Mouse (Mus musculus): ENCODE measurements around the gene Smarcc1.

The Smarcc1 gene

GRCm38 (mm10) chr9:110230395-110231071 lies 113.0 kb downstream of the Smarcc1 start:
- DNase-seq (ENCODE audit: low read depth, low spot score): peak; percentile 70

GRCm38 (mm10) chr9:110234962-110235361 lies 117.5 kb downstream of the Smarcc1 start:
- no peak for DNase-seq (ENCODE audit: low read depth, low spot score)

- DNase-seq (ENCODE audit: low read depth, low spot score): no peak
These were observed 125.8 kb downstream of the Smarcc1 start, which contains the start of gene Cspg5 for GRCm38 (mm10) chr9:110243221-110243833. Gene Cspg5 (plus strand): TSS chr9:110243783.

- DNase-seq (ENCODE audit: low read depth, low spot score): peak; percentile 63
These were observed 127.0 kb downstream of the Smarcc1 start for GRCm38 (mm10) chr9:110244567-110244888.

DNA sequence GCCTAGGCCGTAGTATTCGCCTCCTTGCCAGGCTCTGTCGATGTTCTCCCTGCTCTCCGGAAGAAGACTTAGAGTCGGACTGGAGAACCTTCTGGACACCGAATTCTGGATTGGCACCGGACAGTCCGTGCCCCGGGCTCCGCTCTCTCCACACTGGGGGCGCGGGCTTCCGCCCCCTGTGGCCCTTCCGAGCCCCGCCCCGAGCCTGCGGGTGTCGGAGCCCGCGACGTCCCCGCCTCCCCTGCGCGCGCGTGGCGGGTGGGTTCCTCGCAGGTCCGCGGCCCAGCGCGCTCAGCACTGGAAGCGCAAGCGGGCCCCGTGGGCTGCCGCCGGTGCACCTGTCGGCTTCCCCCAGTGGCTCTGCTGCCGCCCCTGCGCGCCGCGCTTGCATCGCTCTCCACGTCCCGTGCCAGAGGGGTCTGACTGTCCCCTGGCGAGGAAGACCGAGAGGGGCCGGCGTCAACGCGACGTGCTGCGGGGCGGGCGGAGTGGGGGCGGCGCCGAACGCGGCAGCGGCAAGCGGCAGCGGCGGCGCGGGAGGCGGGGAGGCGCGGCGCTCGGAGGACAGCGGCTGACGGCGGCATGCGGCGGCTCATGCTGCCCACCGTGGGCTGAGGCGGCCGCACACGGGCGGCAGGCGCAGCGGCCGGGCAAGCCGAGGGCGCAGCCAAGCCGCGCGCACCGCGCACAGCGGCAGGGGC lies 127.5 kb downstream of the Smarcc1 start:
- peak; percentile 50 for DNase-seq (ENCODE audit: low read depth, low spot score)

- DNase-seq (ENCODE audit: low read depth, low spot score): peak; percentile 92
These were observed 128.2 kb downstream of the Smarcc1 start for GRCm38 (mm10) chr9:110245590-110246320.

GRCm38 (mm10) chr9:110246321-110246640 lies 128.8 kb downstream of the Smarcc1 start:
- DNase-seq (ENCODE audit: low read depth, low spot score): no peak

DNA sequence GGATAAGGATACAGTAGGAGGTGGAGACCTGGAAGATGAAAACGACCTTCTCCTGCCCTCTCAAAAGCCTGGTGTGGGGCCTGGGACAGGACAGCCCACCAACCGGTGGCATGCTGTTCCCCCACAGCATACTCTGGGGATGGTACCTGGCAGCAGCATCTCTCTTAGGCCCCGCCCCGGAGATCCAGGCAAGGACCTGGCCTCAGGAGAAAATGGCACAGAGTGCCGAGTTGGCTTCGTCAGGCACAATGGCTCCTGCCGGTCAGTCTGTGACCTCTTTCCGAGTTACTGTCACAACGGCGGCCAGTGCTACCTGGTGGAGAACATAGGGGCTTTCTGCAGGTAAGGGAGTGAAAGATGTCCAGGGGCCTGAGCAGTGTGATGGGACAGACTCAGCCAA lies 129.5 kb downstream of the Smarcc1 start:
- DNase-seq (ENCODE audit: low read depth, low spot score): no peak

DNA sequence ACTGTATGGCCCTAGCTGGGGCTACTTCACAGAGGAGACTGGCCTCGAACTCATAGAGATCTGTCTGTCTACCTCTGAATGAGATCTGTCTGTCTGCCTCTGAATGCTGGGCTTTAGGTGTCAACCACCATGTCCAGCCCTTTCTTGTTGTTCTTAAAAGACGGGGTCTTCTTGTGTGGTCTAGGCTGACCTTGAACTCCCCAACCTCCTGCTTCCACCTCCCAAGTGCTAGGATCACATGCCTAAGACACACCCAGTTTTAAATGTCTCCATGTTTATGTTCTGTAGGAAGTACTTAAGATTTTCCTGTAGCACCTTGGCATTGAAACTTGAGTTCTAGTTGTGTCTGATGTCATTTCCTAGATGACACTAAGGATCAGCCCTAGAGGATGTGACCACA lies 131.4 kb downstream of the Smarcc1 start:
- DNase-seq (ENCODE audit: low read depth, low spot score): peak; percentile 89

DNA sequence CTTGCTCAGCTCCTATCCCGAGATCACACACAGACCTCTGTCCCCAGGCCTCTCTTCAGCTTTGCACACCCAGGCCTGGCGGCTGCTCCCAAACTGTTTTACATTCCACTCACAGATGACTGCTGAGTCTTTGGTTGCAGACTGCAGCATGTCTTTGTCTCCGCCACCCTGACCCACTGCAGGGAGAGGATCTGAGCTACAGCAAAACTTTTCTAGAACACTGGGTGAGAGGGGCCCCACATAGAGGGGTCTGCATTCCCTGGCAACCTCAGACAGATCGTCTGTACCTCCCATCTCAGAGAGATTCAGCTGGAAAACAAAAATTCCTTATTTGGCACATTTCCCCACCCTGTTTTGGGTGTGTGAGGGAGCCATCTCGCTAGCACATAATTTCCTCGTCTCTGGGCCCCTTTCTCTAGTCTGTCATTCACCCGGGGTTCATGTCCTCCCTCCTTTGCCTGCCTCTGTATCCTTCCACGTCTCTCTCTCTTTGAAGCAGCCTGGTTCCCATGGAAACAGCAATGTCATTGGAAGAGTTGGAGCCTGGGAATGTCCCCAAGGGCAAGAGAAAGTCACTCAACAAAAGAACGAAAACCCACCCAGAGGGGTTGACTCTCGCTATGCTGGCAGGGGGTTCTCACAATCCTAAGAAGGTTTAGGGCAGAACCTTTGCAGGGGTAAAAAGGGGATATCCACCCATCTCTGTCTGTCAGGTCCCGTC lies 132.5 kb downstream of the Smarcc1 start:
- DNase-seq (ENCODE audit: low read depth, low spot score): peak; percentile 98

- no peak for DNase-seq (ENCODE audit: low read depth, low spot score)
These were observed 133.3 kb downstream of the Smarcc1 start for GRCm38 (mm10) chr9:110250776-110251175.

GRCm38 (mm10) chr9:110255407-110256019 lies 138.0 kb downstream of the Smarcc1 start:
- no peak for DNase-seq (ENCODE audit: low read depth, low spot score)

DNA sequence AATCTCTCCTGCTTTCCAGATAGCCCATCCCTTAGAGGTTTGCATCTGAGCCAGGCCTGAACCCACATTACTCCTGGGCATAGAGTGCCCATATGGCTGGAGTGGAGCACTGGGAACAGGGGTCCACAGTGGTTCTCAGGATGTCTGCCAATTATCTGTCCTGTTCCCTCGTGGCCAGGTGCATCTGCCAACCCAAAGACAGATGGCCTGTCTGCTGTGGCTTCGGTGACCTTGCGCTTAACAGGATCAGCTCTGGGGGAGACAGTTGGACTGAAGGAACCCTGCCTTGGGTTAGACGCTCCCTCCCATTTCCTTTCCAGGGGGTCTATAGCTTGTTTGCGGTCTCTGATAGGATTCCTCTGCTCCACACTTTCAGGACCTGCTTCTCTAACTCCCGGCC lies 141.1 kb downstream of the Smarcc1 start:
- no peak for DNase-seq (ENCODE audit: low read depth, low spot score)

GRCm38 (mm10) chr9:110259118-110259517 lies 141.6 kb downstream of the Smarcc1 start:
- no peak for DNase-seq (ENCODE audit: low read depth, low spot score)

- DNase-seq (ENCODE audit: low read depth, low spot score): no peak
These were observed 145.7 kb downstream of the Smarcc1 start for GRCm38 (mm10) chr9:110263181-110263580.

GRCm38 (mm10) chr9:110264991-110265390 lies 147.5 kb downstream of the Smarcc1 start:
- DNase-seq (ENCODE audit: low read depth, low spot score): no peak

DNA sequence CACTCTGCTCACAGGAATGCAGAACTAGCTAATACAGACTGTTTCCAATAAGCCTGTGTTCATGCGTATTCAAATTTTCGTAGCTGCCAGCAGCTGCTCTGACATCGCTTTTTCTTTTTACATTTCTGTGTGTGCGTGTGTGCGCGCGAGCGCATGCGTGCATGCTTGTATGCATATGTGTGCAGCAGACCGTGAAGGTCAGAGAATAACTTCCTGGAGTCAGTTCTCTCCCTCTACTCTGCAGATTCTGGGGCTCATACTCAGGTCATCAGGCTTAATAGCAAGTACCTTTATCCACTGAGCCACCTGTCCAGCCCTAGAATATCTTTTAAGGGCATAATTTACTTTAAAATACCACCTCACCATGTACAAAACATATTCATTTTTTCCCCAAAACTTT lies 150.9 kb downstream of the Smarcc1 start:
- DNase-seq (ENCODE audit: low read depth, low spot score): peak; percentile 57

DNA sequence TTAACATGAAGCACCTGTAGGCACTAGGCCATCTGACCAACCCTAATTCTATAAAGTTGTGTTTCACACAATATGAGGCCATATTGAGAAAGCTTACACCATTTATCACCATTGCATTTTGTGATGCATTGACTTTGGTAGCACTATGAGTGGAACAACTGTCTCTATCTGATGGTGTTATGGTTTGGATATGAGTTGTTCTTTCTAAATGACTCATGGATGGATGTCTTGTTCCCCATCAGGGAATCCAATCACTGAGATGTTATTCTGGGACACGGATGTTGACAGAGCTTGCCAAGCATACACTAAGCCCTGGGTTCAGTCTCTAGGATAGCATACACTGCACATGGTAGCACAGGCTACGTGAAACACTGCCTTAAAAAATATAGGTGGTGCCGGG lies 154.8 kb downstream of the Smarcc1 start:
- DNase-seq (ENCODE audit: low read depth, low spot score): no peak

GRCm38 (mm10) chr9:110273507-110273906 lies 156.0 kb downstream of the Smarcc1 start:
- no peak for DNase-seq (ENCODE audit: low read depth, low spot score)

DNA sequence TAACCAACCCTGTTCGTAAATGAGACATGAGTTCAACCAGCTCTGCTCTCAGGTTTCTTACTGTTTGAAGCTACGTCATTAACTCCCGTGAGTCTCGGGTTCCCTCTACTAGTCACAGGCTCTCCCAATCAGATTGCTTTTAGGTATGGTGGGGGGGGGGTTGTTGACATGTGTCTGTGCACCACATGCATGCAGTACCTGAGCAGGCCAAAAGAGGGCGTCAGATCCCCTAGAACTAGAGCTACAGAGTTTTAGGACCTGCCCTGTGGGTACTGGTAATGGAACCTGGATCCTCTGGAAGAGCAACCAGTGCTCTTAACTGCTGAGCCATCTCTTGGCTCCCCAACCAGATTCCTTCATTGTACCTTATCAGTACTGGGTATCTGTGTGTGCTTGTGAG lies 158.4 kb downstream of the Smarcc1 start:
- peak; percentile 95 for DNase-seq (ENCODE audit: low read depth, low spot score)

GRCm38 (mm10) chr9:110277431-110277881 lies 159.9 kb downstream of the Smarcc1 start:
- DNase-seq (ENCODE audit: low read depth, low spot score): no peak

Data from R1 (cell line).